Mouse (Mus musculus): ENCODE results near the gene Thsd4. TPM values are rescaled to one million over a fixed set of nuclear protein-coding genes. Genes with fewer than 3 reads are reported as not detected.
A peak's percentile ranks its signal among the peaks of the same experiment; 100 is the strongest.

Gene Thsd4
- polyA plus RNA-seq, 1 experiment: 0.65 TPM

DNA sequence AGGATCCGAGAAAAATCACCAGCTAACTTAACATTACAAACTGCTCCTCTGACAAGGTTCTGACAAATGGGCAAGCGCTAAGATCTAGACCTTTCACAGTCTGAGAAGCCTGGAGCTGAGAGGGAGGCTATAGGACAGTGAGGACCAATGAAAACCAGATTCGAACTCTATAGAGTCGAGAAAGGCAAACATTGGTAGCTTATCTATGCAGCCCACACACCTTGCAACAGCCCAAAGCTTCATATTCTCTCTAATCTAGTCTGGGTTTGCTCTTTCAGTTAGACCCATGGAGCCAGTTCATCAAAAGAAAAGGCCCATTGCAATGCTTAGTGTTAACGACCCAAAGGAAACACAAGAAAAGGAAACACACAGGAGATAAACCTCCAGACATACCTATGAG lies 252.0 kb downstream of the Thsd4 start:
- Histone ChIP-seq H3K9me3 (no peaks in the 10 kb centered on the region), H3K4me3 (replicated peaks) (no peak overlapping the region), H3K36me3 (replicated peaks; ENCODE audit: low read length) (no peaks in the 10 kb centered on the region), H3K27me3 (replicated peaks) (peaks cover 3% of the 10 kb centered on the region), H3K4me1 (peaks cover 35% of the 10 kb centered on the region)
- no peak for TF ChIP-seq FLI1 (IDR thresholded peaks at IDR 0.05; ENCODE audit: low read length)
- TF ChIP-seq GATA1 (IDR thresholded peaks at IDR 0.05; ENCODE audit: borderline replicate concordance, low read length): no peak

DNA sequence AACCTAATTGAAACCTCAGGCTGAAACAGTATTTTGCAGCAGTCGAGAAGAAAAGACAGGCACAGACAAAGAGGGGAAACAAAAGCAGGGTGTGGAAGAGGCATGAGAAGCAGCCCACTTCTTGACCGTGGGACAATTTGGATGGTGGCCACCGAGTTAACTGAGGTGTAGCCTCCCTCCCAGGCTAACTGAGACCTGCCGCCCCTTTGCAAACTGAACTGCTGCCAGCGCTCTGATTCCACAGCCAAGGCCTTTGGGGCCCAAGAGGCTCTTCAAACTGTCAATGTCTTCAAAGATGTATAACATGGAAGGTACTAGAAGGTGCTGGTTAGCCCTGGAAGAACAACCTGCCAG lies 254.6 kb downstream of the Thsd4 start:
- TF ChIP-seq GATA1 (IDR thresholded peaks at IDR 0.05; ENCODE audit: borderline replicate concordance, low read length): no peak
- peaks cover 3% of the 10 kb centered on the region for H3K27me3 ChIP-seq (replicated peaks)
- no peak overlapping the region for H3K4me3 ChIP-seq (replicated peaks)
- H3K4me1 ChIP-seq: peaks cover 55% of the 10 kb centered on the region
- no peaks in the 10 kb centered on the region for H3K9me3 ChIP-seq
- H3K36me3 ChIP-seq (replicated peaks; ENCODE audit: low read length): no peaks in the 10 kb centered on the region

DNA sequence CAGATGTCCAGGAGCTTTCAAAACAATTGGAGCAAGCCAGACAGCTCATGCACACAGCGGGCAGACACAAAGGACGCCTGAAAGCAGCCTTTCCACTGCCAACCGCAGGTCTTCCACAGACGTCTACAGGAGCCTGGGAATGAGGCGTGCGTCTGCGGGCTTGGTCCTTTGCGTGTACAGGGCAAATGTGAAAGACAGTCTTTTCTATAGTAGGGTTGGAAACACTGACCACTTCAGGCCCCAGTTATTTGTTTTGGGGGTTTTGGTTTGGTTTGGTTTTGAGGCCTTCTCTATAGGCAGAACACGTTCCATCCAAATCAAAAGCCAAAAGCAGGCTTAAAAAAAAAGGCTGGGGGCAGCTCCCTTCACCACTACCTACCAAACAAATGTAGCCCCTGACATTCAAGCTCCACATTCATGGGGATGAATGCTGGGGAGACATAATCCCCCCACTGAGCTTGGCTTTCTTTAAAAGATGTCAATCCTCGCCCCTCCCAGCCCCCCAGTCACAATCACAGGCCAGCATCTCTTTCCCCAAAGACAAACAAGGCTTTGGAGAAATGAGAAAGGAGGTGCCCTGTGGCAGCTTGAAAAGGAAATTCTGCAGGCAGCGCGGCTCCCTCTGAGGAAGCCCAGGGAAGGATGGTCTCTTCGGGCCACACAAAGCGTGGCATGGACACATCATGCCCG lies 255.1 kb downstream of the Thsd4 start:
- TF ChIP-seq FLI1 (IDR thresholded peaks at IDR 0.05; ENCODE audit: low read length) (no peak), GATA1 (IDR thresholded peaks at IDR 0.05; ENCODE audit: borderline replicate concordance, low read length) (no peak)
- H3K9me3 ChIP-seq: no peaks in the 10 kb centered on the region
- no peaks in the 10 kb centered on the region for H3K36me3 ChIP-seq (replicated peaks; ENCODE audit: low read length)
- peaks cover 3% of the 10 kb centered on the region for H3K27me3 ChIP-seq (replicated peaks)
- H3K4me3 ChIP-seq (replicated peaks): no peak overlapping the region
- peaks cover 59% of the 10 kb centered on the region for H3K4me1 ChIP-seq

DNA sequence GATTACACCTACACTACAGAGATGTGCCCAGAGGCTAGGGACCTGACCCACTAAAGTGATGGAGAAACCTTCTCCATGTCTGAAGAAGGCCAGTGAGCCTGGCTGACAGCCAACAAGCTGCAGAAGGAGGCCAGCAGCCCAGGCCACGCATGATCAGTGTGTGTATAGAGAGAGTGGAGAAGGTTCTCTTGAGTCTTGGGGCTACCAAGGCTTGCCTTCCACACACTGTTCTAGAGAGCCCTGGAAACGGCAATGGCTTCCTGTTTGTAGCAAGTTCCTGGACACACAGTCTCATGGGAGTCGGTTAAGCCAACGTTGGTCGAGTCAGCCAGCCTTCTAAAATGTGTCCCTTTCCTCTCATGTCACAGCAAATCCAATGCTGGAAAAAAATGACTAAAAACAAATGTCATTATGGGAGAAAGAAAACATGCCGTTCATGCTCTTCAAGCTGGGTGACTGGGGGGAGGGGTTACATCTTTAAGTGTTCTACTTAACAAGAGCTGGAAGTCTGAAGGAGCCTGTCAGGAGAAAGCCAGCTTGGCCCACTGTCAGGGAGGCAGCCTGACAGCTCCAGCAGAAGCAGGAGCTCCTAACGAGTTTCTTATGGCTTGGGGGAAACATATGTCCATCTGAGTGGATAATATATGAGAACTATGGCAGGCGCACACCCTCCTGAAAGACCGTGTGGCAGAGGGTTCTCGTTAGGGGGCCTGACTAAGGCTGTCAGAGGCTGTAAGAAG lies 257.1 kb downstream of the Thsd4 start:
- no peak for TF ChIP-seq FLI1 (IDR thresholded peaks at IDR 0.05; ENCODE audit: low read length)
- Histone ChIP-seq H3K4me3 (replicated peaks) (no peak overlapping the region), H3K9me3 (no peaks in the 10 kb centered on the region), H3K27me3 (replicated peaks) (peaks cover 3% of the 10 kb centered on the region), H3K36me3 (replicated peaks; ENCODE audit: low read length) (no peaks in the 10 kb centered on the region), H3K4me1 (peaks cover 66% of the 10 kb centered on the region)

DNA sequence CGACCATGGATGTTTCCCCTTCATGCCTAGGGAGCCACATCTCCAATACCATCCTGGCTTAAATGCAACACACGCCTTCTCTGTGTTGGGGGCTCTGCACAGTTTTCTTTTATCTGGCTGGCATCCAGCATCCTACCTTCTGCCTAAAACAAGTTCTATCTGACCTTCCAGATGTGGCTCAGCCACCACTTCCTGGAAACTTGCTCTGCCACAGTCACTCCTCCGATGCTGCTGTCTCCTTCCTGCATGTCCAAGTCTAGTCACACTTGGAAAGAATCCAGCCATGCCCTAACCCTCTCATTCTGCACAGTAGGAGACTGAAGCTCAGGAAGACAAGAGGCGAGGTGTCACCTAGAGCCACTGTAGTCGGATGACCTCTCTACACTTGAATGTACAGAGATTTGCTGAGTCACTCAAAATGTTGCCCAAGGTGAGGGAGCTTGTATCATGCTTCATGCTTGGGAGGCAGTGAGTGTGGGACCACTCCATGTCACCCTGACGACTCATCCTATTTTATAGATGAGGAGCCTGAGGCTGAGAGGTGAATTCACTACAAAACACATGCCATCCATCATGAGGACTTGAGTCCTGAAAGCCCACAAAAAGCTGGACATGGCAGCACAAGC lies 259.2 kb downstream of the Thsd4 start:
- Histone ChIP-seq H3K4me3 (replicated peaks) (peak overlapping the region; percentile 57), H3K9me3 (no peaks in the 10 kb centered on the region), H3K4me1 (peaks cover 58% of the 10 kb centered on the region), H3K36me3 (replicated peaks; ENCODE audit: low read length) (no peaks in the 10 kb centered on the region), H3K27me3 (replicated peaks) (peaks cover 3% of the 10 kb centered on the region)
- no peak for TF ChIP-seq FLI1 (IDR thresholded peaks at IDR 0.05; ENCODE audit: low read length)
- TF ChIP-seq GATA1 (IDR thresholded peaks at IDR 0.05; ENCODE audit: borderline replicate concordance, low read length): peak; percentile 64; the same call in 1 of the 3 replicates

DNA sequence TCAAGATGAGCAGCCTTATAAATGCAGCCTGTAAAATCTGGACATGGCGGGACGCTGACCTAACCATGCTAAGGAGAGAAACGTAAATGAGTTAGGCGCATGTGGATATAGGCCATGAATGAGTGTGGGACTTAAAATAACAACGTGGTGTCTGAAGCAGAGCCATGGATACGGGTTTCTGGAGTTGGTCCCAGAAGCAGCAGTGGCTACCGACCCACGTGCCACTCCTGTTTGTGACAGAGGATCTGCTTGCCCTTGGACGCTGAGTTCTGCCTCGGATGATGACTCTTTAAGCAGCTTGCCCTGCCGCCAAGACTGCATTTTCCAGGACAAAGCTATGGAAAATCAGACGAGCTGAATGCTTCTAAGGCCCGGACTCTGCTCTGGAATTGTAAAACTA lies 262.2 kb downstream of the Thsd4 start:
- Histone ChIP-seq H3K4me1 (peaks cover 50% of the 10 kb centered on the region), H3K27me3 (replicated peaks) (no peaks in the 10 kb centered on the region), H3K9me3 (no peaks in the 10 kb centered on the region), H3K4me3 (replicated peaks) (no peak overlapping the region), H3K36me3 (replicated peaks; ENCODE audit: low read length) (no peaks in the 10 kb centered on the region)
- TF ChIP-seq FLI1 (IDR thresholded peaks at IDR 0.05; ENCODE audit: low read length) (no peak), GATA1 (IDR thresholded peaks at IDR 0.05; ENCODE audit: borderline replicate concordance, low read length) (no peak)

DNA sequence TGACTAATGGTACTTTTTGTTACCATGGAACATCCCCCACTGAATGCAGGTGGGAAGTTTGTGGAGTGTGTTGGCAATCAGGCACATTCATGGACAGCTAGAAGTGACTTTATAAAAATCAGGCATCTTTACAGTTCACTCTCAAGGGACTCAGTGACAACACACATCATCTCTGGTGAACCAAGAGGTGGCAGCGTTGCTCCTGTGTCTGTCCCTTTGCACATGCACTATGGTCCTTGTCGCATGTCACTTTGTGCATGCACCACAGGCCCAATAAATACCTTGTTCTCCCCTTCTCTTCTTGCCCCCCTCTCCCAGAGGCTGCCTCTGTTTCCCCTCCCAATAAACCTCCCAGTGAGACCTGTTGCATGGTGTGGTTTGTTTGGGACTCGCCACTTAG lies 270.1 kb downstream of the Thsd4 start:
- no peak for TF ChIP-seq GATA1 (IDR thresholded peaks at IDR 0.05; ENCODE audit: borderline replicate concordance, low read length)
- no peak for TF ChIP-seq FLI1 (IDR thresholded peaks at IDR 0.05; ENCODE audit: low read length)
- H3K4me1 ChIP-seq: peaks cover 9% of the 10 kb centered on the region; the same call in 1 of the 2 replicates
- no peaks in the 10 kb centered on the region for H3K36me3 ChIP-seq (replicated peaks; ENCODE audit: low read length)

DNA sequence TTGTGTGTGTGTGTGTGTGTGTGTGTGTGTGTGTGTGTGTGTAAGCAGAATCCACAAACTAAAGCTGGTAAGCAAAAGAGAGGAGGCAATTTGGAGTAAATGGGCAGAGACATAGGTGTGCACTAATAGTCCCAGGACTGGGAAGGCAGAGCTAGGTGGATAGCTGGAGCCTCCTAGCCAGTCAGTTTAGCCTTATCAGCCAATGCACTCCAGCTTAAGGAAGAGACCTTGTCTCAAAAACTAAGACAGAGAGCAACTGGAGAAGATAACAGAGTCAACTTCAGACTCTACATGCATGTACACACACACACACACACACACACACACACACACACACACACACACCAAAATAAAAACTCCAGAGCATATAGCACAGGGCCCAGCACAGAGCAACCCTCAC lies 271.4 kb downstream of the Thsd4 start:
- TF ChIP-seq GATA1 (IDR thresholded peaks at IDR 0.05; ENCODE audit: borderline replicate concordance, low read length) (no peak), FLI1 (IDR thresholded peaks at IDR 0.05; ENCODE audit: low read length) (no peak)
- no peaks in the 10 kb centered on the region for H3K36me3 ChIP-seq (replicated peaks; ENCODE audit: low read length)
- H3K4me1 ChIP-seq: peaks cover 9% of the 10 kb centered on the region; the same call in 1 of the 2 replicates
- H3K4me3 ChIP-seq (replicated peaks): no peak overlapping the region
- peaks cover 9% of the 10 kb centered on the region for H3K9me3 ChIP-seq
- peaks cover 7% of the 10 kb centered on the region for H3K27me3 ChIP-seq (replicated peaks)

More for the DNA sequence above, 270.1 kb downstream of the Thsd4 start:
- H3K4me3 ChIP-seq (replicated peaks): no peak overlapping the region
- peaks cover 7% of the 10 kb centered on the region for H3K27me3 ChIP-seq (replicated peaks)
- H3K9me3 ChIP-seq: peaks cover 9% of the 10 kb centered on the region

DNA sequence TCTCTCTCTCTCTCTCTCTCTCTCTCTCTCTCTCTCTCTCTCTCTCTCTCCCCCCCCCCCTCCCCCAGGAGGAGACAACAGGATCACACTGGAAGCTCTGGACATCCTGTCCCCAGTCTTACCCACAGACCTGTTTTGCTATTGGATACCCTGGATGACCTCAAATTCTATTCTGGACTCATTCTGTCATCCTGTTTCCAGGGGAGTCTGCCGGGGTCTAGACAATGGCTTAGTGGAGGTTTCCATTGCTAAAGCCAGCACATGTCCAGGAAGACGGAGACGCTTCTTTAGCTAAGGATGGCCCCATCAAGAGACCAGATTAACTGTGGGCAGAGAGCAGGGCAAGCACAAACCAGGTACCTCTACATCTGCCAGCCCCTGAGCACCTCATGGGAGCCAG lies 273.8 kb downstream of the Thsd4 start:
- peaks cover 7% of the 10 kb centered on the region for H3K27me3 ChIP-seq (replicated peaks)
- H3K9me3 ChIP-seq: no peaks in the 10 kb centered on the region
- TF ChIP-seq GATA1 (IDR thresholded peaks at IDR 0.05; ENCODE audit: borderline replicate concordance, low read length) (no peak), FLI1 (IDR thresholded peaks at IDR 0.05; ENCODE audit: low read length) (no peak)
- H3K4me1 ChIP-seq: peaks cover 15% of the 10 kb centered on the region
- no peaks in the 10 kb centered on the region for H3K36me3 ChIP-seq (replicated peaks; ENCODE audit: low read length)
- H3K4me3 ChIP-seq (replicated peaks): no peak overlapping the region

DNA sequence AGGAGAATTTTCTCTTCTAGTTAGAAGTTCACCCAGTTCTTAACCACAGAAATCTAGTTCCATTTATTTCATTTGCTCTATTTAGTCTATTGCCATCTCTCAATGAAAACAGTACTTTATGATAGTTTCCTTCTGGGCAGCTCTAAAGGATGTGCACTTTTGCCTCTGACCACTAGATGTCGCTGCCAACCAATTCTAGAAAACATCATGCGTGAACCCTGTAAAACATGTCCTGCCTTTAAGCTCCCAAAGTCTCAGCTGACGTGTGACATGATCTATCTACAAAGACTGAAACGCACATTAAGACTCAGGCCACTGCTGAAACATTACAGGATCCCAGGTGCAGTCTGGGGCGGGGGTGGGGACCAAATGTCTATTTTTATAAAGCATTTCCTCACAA lies 276.9 kb downstream of the Thsd4 start:
- peaks cover 7% of the 10 kb centered on the region for H3K27me3 ChIP-seq (replicated peaks)
- no peak for TF ChIP-seq FLI1 (IDR thresholded peaks at IDR 0.05; ENCODE audit: low read length)
- no peak for TF ChIP-seq GATA1 (IDR thresholded peaks at IDR 0.05; ENCODE audit: borderline replicate concordance, low read length)
- no peaks in the 10 kb centered on the region for H3K36me3 ChIP-seq (replicated peaks; ENCODE audit: low read length)
- peaks cover 15% of the 10 kb centered on the region for H3K4me1 ChIP-seq
- no peaks in the 10 kb centered on the region for H3K9me3 ChIP-seq
- no peak overlapping the region for H3K4me3 ChIP-seq (replicated peaks)
